Mouse (Mus musculus): ENCODE measurements around the gene Olfr1170. TPM values are rescaled to one million over a fixed set of nuclear protein-coding genes. Genes with fewer than 3 reads are reported as not detected.

Gene Olfr1170
- polyA plus RNA-seq (2014; fragmentation: Nextera tagmentation; extraction: Ambion mirVana) = not detected in 2 replicates

GRCm38 (mm10) chr2:88228234-88228633 is at the start of gene Olfr1170:
Gene Olfr1170 (minus strand): TSS chr2:88228334.
- Histone ChIP-seq H3K9ac (ENCODE audit: low read depth, low read length) (no peak within 1 kb of the TSS), H3K4me1 (ENCODE audit: control insufficient read depth, insufficient read depth, low read length) (no peaks in the 10 kb centered on the region), H3K4me3 (ENCODE audit: low read length) (no peak within 1 kb of the TSS), H3K4me2 (replicated peaks; ENCODE audit: low read depth, low read length) (no peak within 1 kb of the TSS), H3K27ac (ENCODE audit: low read depth, low read length) (no peak within 1 kb of the TSS), H3K36me3 (ENCODE audit: control insufficient read depth, insufficient read depth, low read length) (no peaks in the 10 kb centered on the region), H3K27me3 (ENCODE audit: control insufficient read depth, insufficient read depth, low read length) (no peaks in the 10 kb centered on the region), H3K9me3 (ENCODE audit: control insufficient read depth, low read length) (no peaks in the 10 kb centered on the region)
- ATAC-seq (ENCODE audit: low FRiP score, low TSS enrichment) = no peak
- 83% methylated on average over 1 of the region's 1 CpGs for WGBS

- no peaks in the 10 kb centered on the region for H3K9me3 ChIP-seq (ENCODE audit: control insufficient read depth, low read length)
- WGBS = 83% methylated on average over 1 of the region's 1 CpGs
- no peaks in the 10 kb centered on the region for H3K27me3 ChIP-seq (ENCODE audit: control insufficient read depth, insufficient read depth, low read length)
- no peak overlapping the region for H3K27ac ChIP-seq (ENCODE audit: low read depth, low read length)
- ATAC-seq (ENCODE audit: low FRiP score, low TSS enrichment) = no peak
- H3K36me3 ChIP-seq (ENCODE audit: control insufficient read depth, insufficient read depth, low read length) = no peaks in the 10 kb centered on the region
- no peak overlapping the region for H3K4me3 ChIP-seq (ENCODE audit: low read length)
- H3K4me2 ChIP-seq (replicated peaks; ENCODE audit: low read depth, low read length) = no peak overlapping the region
- H3K4me1 ChIP-seq (ENCODE audit: control insufficient read depth, insufficient read depth, low read length) = no peaks in the 10 kb centered on the region
- no peak overlapping the region for H3K9ac ChIP-seq (ENCODE audit: low read depth, low read length)
Observed at GRCm38 (mm10) chr2:88220784-88221183, 7.3 kb downstream of the Olfr1170 start.

- no peaks in the 10 kb centered on the region for H3K4me1 ChIP-seq (ENCODE audit: control insufficient read depth, insufficient read depth, low read length)
- H3K27me3 ChIP-seq (ENCODE audit: control insufficient read depth, insufficient read depth, low read length) = no peaks in the 10 kb centered on the region
- no peaks in the 10 kb centered on the region for H3K9me3 ChIP-seq (ENCODE audit: control insufficient read depth, low read length)
- 85% methylated on average over 2 of the region's 2 CpGs for WGBS
- ATAC-seq (ENCODE audit: low FRiP score, low TSS enrichment) = no peak
- H3K4me3 ChIP-seq (ENCODE audit: low read length) = no peak within 1 kb of the TSS
- H3K27ac ChIP-seq (ENCODE audit: low read depth, low read length) = no peak within 1 kb of the TSS
- no peak within 1 kb of the TSS for H3K9ac ChIP-seq (ENCODE audit: low read depth, low read length)
- H3K4me2 ChIP-seq (replicated peaks; ENCODE audit: low read depth, low read length) = no peak within 1 kb of the TSS
- H3K36me3 ChIP-seq (ENCODE audit: control insufficient read depth, insufficient read depth, low read length) = no peaks in the 10 kb centered on the region
Observed at GRCm38 (mm10) chr2:88181580-88181979, 46.6 kb downstream of the Olfr1170 start, which contains the start of gene Olfr1168. Gene Olfr1168 (plus strand): TSS chr2:88181880.

Other genes with a start within 250 kb of the Olfr1170 start
- gene Olfr1158, start 238.2 kb downstream of the Olfr1170 start, polyA plus RNA-seq (2014; fragmentation: Nextera tagmentation; extraction: Ambion mirVana) = not detected in 2 replicates
- gene Olfr1160, start 220.1 kb downstream of the Olfr1170 start, polyA plus RNA-seq (2014; fragmentation: Nextera tagmentation; extraction: Ambion mirVana) = not detected in 2 replicates
- not detected in 2 replicates for gene Olfr1161, start 205.6 kb downstream of the Olfr1170 start, polyA plus RNA-seq (2014; fragmentation: Nextera tagmentation; extraction: Ambion mirVana)
- gene Olfr73, start 190.6 kb downstream of the Olfr1170 start, polyA plus RNA-seq (2014; fragmentation: Nextera tagmentation; extraction: Ambion mirVana) = not detected in 2 replicates
- gene Olfr1162, start 177.2 kb downstream of the Olfr1170 start, polyA plus RNA-seq (2014; fragmentation: Nextera tagmentation; extraction: Ambion mirVana) = not detected in 2 replicates
- not detected in 2 replicates for gene Olfr1163, start 156.5 kb downstream of the Olfr1170 start, polyA plus RNA-seq (2014; fragmentation: Nextera tagmentation; extraction: Ambion mirVana)
- not detected in 2 replicates for gene Olfr1164, start 134.4 kb downstream of the Olfr1170 start, polyA plus RNA-seq (2014; fragmentation: Nextera tagmentation; extraction: Ambion mirVana)
- not detected in 2 replicates for gene Olfr1166, start 100.1 kb downstream of the Olfr1170 start, polyA plus RNA-seq (2014; fragmentation: Nextera tagmentation; extraction: Ambion mirVana)
- gene Olfr1167, start 73.1 kb downstream of the Olfr1170 start, polyA plus RNA-seq (2014; fragmentation: Nextera tagmentation; extraction: Ambion mirVana) = not detected in 2 replicates
- not detected in 2 replicates for gene Olfr1168, start 46.5 kb downstream of the Olfr1170 start, polyA plus RNA-seq (2014; fragmentation: Nextera tagmentation; extraction: Ambion mirVana)
- not detected in 2 replicates for gene Olfr1173, start 51.5 kb upstream of the Olfr1170 start, polyA plus RNA-seq (2014; fragmentation: Nextera tagmentation; extraction: Ambion mirVana)
- gene Olfr1174-ps, start 86.8 kb upstream of the Olfr1170 start, polyA plus RNA-seq (2014; fragmentation: Nextera tagmentation; extraction: Ambion mirVana) = not detected in 2 replicates
- not detected in 2 replicates for gene Olfr1175-ps, start 98.9 kb upstream of the Olfr1170 start, polyA plus RNA-seq (2014; fragmentation: Nextera tagmentation; extraction: Ambion mirVana)
- gene Olfr1176, start 108.4 kb upstream of the Olfr1170 start, polyA plus RNA-seq (2014; fragmentation: Nextera tagmentation; extraction: Ambion mirVana) = not detected in 2 replicates
- gene Olfr1177-ps, start 118.2 kb upstream of the Olfr1170 start, polyA plus RNA-seq (2014; fragmentation: Nextera tagmentation; extraction: Ambion mirVana) = not detected in 2 replicates
- gene Olfr1178, start 158.7 kb upstream of the Olfr1170 start, polyA plus RNA-seq (2014; fragmentation: Nextera tagmentation; extraction: Ambion mirVana) = not detected in 2 replicates
- not detected in 2 replicates for gene Olfr1179, start 178.1 kb upstream of the Olfr1170 start, polyA plus RNA-seq (2014; fragmentation: Nextera tagmentation; extraction: Ambion mirVana)
- not detected in 2 replicates for gene Olfr1180, start 190.8 kb upstream of the Olfr1170 start, polyA plus RNA-seq (2014; fragmentation: Nextera tagmentation; extraction: Ambion mirVana)
- gene Olfr1181, start 197.8 kb upstream of the Olfr1170 start, polyA plus RNA-seq (2014; fragmentation: Nextera tagmentation; extraction: Ambion mirVana) = not detected in 2 replicates
- gene Gm13757, start 220.8 kb upstream of the Olfr1170 start, polyA plus RNA-seq (2014; fragmentation: Nextera tagmentation; extraction: Ambion mirVana) = not detected in 2 replicates
- not detected in 2 replicates for gene Olfr1183, start 226.5 kb upstream of the Olfr1170 start, polyA plus RNA-seq (2014; fragmentation: Nextera tagmentation; extraction: Ambion mirVana)